Mouse (Mus musculus) stomach, embryonic 14.5 days (tissue): ENCODE data around the gene Ppard. TPM values are rescaled to one million over a fixed set of nuclear protein-coding genes. Genes with fewer than 3 reads are reported as not detected.

ENCODE experiments used
- ATAC-seq: fragments of 200-750 bp; cut with Nextera tagmentation; 2 replicates; pipeline ENCODE4 v1.8.0; 2017; ENCODE audit warnings: low read depth, moderate TSS enrichment; ENCODE audit not compliant: insufficient number of reproducible peaks, insufficient read depth, low FRiP score
- H3K27ac ChIP-seq: fragments of 300-500 bp; sonication (generic); 2 replicates; pipeline ENCODE4 v1.5.1; 2014; ENCODE audit warnings: mild to moderate bottlenecking, low read length, moderate library complexity, mixed read lengths
- H3K27me3 ChIP-seq: fragments of 300-500 bp; sonication (generic); 2 replicates; pipeline ENCODE4 v1.6.1; 2014; ENCODE audit warnings: low read length, control low read depth, mixed read lengths; ENCODE audit not compliant: control insufficient read depth, insufficient read depth
- H3K36me3 ChIP-seq: fragments of 300-500 bp; sonication (generic); 2 replicates; pipeline ENCODE4 v1.6.1; 2014; ENCODE audit warnings: mild to moderate bottlenecking, control low read depth, low read length, moderate library complexity, mixed read lengths; ENCODE audit not compliant: control insufficient read depth, insufficient read depth
- H3K4me1 ChIP-seq: fragments of 300-500 bp; sonication (generic); 2 replicates; pipeline ENCODE4 v1.6.1; 2014; ENCODE audit warnings: low read length, control low read depth, mixed read lengths; ENCODE audit not compliant: control insufficient read depth, insufficient read depth
- H3K4me2 ChIP-seq: fragments of 300-500 bp; sonication (generic); replicated peaks from 2 replicates; pipeline ENCODE4 v1.6.1; 2014; ENCODE audit warnings: low read depth, low read length, control low read depth
- H3K4me3 ChIP-seq: fragments of 300-500 bp; sonication (generic); 2 replicates; pipeline ENCODE4 v1.5.1; 2014; ENCODE audit warnings: low read depth, low read length, control low read depth
- H3K9ac ChIP-seq: fragments of 300-500 bp; sonication (generic); replicated peaks from 2 replicates; pipeline ENCODE4 v1.6.1; 2014; ENCODE audit warnings: low read depth, mild to moderate bottlenecking, control low read depth, low read length, moderate library complexity, mixed read lengths
- H3K9me3 ChIP-seq: fragments of 300-500 bp; sonication (generic); 2 replicates; pipeline ENCODE4 v1.6.1; 2016; ENCODE audit warnings: low read depth, low read length, control low read depth; ENCODE audit not compliant: control insufficient read depth
- WGBS: fragments of 180-500 bp; shearing (Covaris S2); extraction: QIAGEN DNeasy Blood & Tissue Kit; methylation state at CpG from one replicate; pipeline ENCODE4 v1.1.7; 2014; 5-methylcytosine and 5-hydroxymethylcytosine counted together
- polyA plus RNA-seq: library from polyadenylated mRNA; unstranded; fragments of >200 nt; fragmentation: Nextera tagmentation; extraction: Ambion mirVana; gene quantifications from 2 replicates; pipeline ENCODE4 v1.2.1, GENCODE M21; 2014

The Ppard gene
- polyA plus RNA-seq, 1 experiment from 2014 or later, result 3.4 TPM

- Histone ChIP-seq H3K4me2 (no peak overlapping the region), H3K4me1 (peaks cover 20% of the 10 kb centered on the region), H3K9ac (no peak overlapping the region), H3K27ac (no peak overlapping the region), H3K27me3 (no peaks in the 10 kb centered on the region), H3K9me3 (no peaks in the 10 kb centered on the region), H3K4me3 (no peak overlapping the region), H3K36me3 (no peaks in the 10 kb centered on the region)
- 57% methylated on average over 7 of the region's 7 CpGs for WGBS
- peak; percentile 51; the same call in 1 of the 2 replicates for ATAC-seq
These were observed 20.7 kb downstream of the Ppard start for GRCm38 (mm10) chr17:28253216-28253615.

GRCm38 (mm10) chr17:28254804-28255203 lies 22.3 kb downstream of the Ppard start:
- Histone ChIP-seq H3K9ac (no peak overlapping the region), H3K36me3 (no peaks in the 10 kb centered on the region), H3K27ac (no peak overlapping the region), H3K27me3 (no peaks in the 10 kb centered on the region), H3K9me3 (peaks cover 6% of the 10 kb centered on the region; the same call in 1 of the 2 replicates), H3K4me1 (peaks cover 20% of the 10 kb centered on the region), H3K4me2 (no peak overlapping the region), H3K4me3 (no peak overlapping the region)
- ATAC-seq, result no peak
- WGBS, result 64% methylated on average over 4 of the region's 4 CpGs

- Histone ChIP-seq H3K9ac (no peak overlapping the region), H3K4me1 (peaks cover 20% of the 10 kb centered on the region), H3K9me3 (peaks cover 7% of the 10 kb centered on the region; the same call in 1 of the 2 replicates), H3K36me3 (no peaks in the 10 kb centered on the region), H3K27ac (0 out of 2 replicates have a peak overlapping the region, but pooled peaks have one; percentile 11), H3K4me3 (no peak overlapping the region), H3K4me2 (no peak overlapping the region), H3K27me3 (no peaks in the 10 kb centered on the region)
- 30% methylated on average over 5 of the region's 5 CpGs for WGBS
- no peak for ATAC-seq
These were observed 23.2 kb downstream of the Ppard start for GRCm38 (mm10) chr17:28255651-28256050.

- Histone ChIP-seq H3K36me3 (no peaks in the 10 kb centered on the region), H3K4me2 (peak overlapping the region; percentile 15; the same call in 1 of the 2 replicates), H3K9ac (no peak overlapping the region), H3K4me3 (no peak overlapping the region), H3K27me3 (no peaks in the 10 kb centered on the region), H3K9me3 (peaks cover 7% of the 10 kb centered on the region; the same call in 1 of the 2 replicates), H3K4me1 (peaks cover 20% of the 10 kb centered on the region), H3K27ac (peak overlapping the region; percentile 70)
- 46% methylated on average over 13 of the region's 13 CpGs for WGBS
- ATAC-seq, result 0 out of 2 replicates have a peak, but pooled peaks have one; percentile 29
These were observed 24.3 kb downstream of the Ppard start for GRCm38 (mm10) chr17:28256651-28257328.

GRCm38 (mm10) chr17:28258325-28258724 lies 25.8 kb downstream of the Ppard start:
- no peak for ATAC-seq
- Histone ChIP-seq H3K4me1 (peaks cover 22% of the 10 kb centered on the region), H3K9ac (no peak overlapping the region), H3K4me2 (no peak overlapping the region), H3K27ac (no peak overlapping the region), H3K27me3 (no peaks in the 10 kb centered on the region), H3K9me3 (peaks cover 7% of the 10 kb centered on the region; the same call in 1 of the 2 replicates), H3K4me3 (no peak overlapping the region), H3K36me3 (no peaks in the 10 kb centered on the region)
- 92% methylated on average over 9 of the region's 9 CpGs for WGBS

- H3K27me3 ChIP-seq, result no peaks in the 10 kb centered on the region
- no peak for ATAC-seq
- no peaks in the 10 kb centered on the region for H3K36me3 ChIP-seq
- no peak overlapping the region for H3K4me2 ChIP-seq
- H3K9me3 ChIP-seq, result peaks cover 7% of the 10 kb centered on the region; the same call in 1 of the 2 replicates
- no peak overlapping the region for H3K4me3 ChIP-seq
- H3K27ac ChIP-seq, result no peak overlapping the region
- peaks cover 37% of the 10 kb centered on the region for H3K4me1 ChIP-seq
- WGBS, result 77% methylated on average over 16 of the region's 16 CpGs
- H3K9ac ChIP-seq, result no peak overlapping the region
These were observed 27.5 kb downstream of the Ppard start for GRCm38 (mm10) chr17:28259890-28260542.

GRCm38 (mm10) chr17:28260543-28260909 lies 28.0 kb downstream of the Ppard start:
- ATAC-seq, result no peak
- WGBS, result 85% methylated on average over 9 of the region's 9 CpGs

GRCm38 (mm10) chr17:28261795-28262194 lies 29.3 kb downstream of the Ppard start:
- WGBS, result 68% methylated on average over 11 of the region's 11 CpGs
- peaks cover 33% of the 10 kb centered on the region for H3K4me1 ChIP-seq
- no peak for ATAC-seq
- H3K27ac ChIP-seq, result no peak overlapping the region
- H3K9me3 ChIP-seq, result peaks cover 7% of the 10 kb centered on the region; the same call in 1 of the 2 replicates
- no peak overlapping the region for H3K4me2 ChIP-seq
- H3K4me3 ChIP-seq, result no peak overlapping the region
- no peaks in the 10 kb centered on the region for H3K36me3 ChIP-seq
- H3K27me3 ChIP-seq, result no peaks in the 10 kb centered on the region
- H3K9ac ChIP-seq, result no peak overlapping the region

More at GRCm38 (mm10) chr17:28260543-28260909, 28.0 kb downstream of the Ppard start:
- no peaks in the 10 kb centered on the region for H3K36me3 ChIP-seq
- no peak overlapping the region for H3K4me2 ChIP-seq
- H3K9ac ChIP-seq, result no peak overlapping the region
- no peak overlapping the region for H3K27ac ChIP-seq
- peaks cover 42% of the 10 kb centered on the region for H3K4me1 ChIP-seq
- H3K9me3 ChIP-seq, result peaks cover 7% of the 10 kb centered on the region; the same call in 1 of the 2 replicates
- no peaks in the 10 kb centered on the region for H3K27me3 ChIP-seq
- H3K4me3 ChIP-seq, result no peak overlapping the region
